27 mouse cellular contexts compared by ENCODE assay signal in genomic region chr2:126415981-126416380, GRCm38 (mm10).
"Had no signal": no experiment of that assay in that cellular context is flagged by ENCODE, and none has a peak within 500 bp of the region (broad histone marks: within the 10 kb centered on the region; RNA-seq: fewer than 3 reads in every experiment).

No protein-coding gene starts in this region.

- H3K4me3 ChIP-seq: gastrocnemius, adult 2 months; heart, embryonic 10.5 days; heart, embryonic 12.5 days; hindbrain, embryonic 10.5 days; hindbrain, embryonic 12.5 days; kidney, embryonic 15.5 days; limb, embryonic 13.5 days; limb, embryonic 15.5 days; liver, embryonic 12.5 days had no signal

- H3K27me3 ChIP-seq: heart, embryonic 12.5 days; hindbrain, embryonic 12.5 days; kidney, embryonic 15.5 days; limb, embryonic 13.5 days; limb, embryonic 15.5 days; liver, embryonic 12.5 days had no signal

- H3K9ac ChIP-seq: heart, embryonic 12.5 days; hindbrain, embryonic 12.5 days; hindbrain, embryonic 14.5 days; kidney, embryonic 15.5 days; limb, embryonic 13.5 days; limb, embryonic 15.5 days; liver, embryonic 12.5 days; liver, embryonic 14.5 days had no signal

- ATAC-seq: hindbrain, embryonic 16.5 days; intestine, embryonic 16.5 days; liver, embryonic 12.5 days had no signal

- H3K27ac ChIP-seq: gastrocnemius, adult 2 months; heart, embryonic 10.5 days; hindbrain, embryonic 10.5 days; hindbrain, embryonic 12.5 days; hindbrain, embryonic 14.5 days; kidney, embryonic 15.5 days; kidney, postnatal 0 days; limb, embryonic 13.5 days; limb, embryonic 15.5 days; liver, embryonic 12.5 days; liver, embryonic 14.5 days had no signal

- H3K4me1 ChIP-seq: heart, embryonic 10.5 days; heart, embryonic 12.5 days; hindbrain, embryonic 10.5 days; hindbrain, embryonic 12.5 days; kidney, embryonic 15.5 days; limb, embryonic 13.5 days; limb, embryonic 15.5 days; liver, embryonic 12.5 days had no signal

- H3K36me3 ChIP-seq: heart, embryonic 10.5 days; heart, embryonic 12.5 days; hindbrain, embryonic 10.5 days; hindbrain, embryonic 12.5 days; kidney, embryonic 15.5 days; limb, embryonic 13.5 days; limb, embryonic 15.5 days; liver, embryonic 12.5 days had no signal

- DNase-seq: gastrocnemius, adult 2 months; gastrocnemius, postnatal 10 days; gastrocnemius, postnatal 25 days; heart, adult 18-20 months; heart, postnatal 10 days; heart, postnatal 4 days; kidney, adult 11 months; kidney, adult 2 months; kidney, adult 9 months; kidney, postnatal 14 days; kidney, postnatal 36 days; layer of hippocampus, adult 9-11 months; layer of hippocampus, postnatal 36 days; left cerebral cortex, postnatal 4 days had no signal

- H3K4me2 ChIP-seq: heart, embryonic 12.5 days; hindbrain, embryonic 12.5 days; hindbrain, embryonic 14.5 days; kidney, embryonic 15.5 days; limb, embryonic 13.5 days; limb, embryonic 15.5 days; liver, embryonic 12.5 days had no signal

- H3K9me3 ChIP-seq: heart, embryonic 10.5 days; heart, embryonic 12.5 days; hindbrain, embryonic 10.5 days; hindbrain, embryonic 12.5 days; kidney, embryonic 15.5 days; limb, embryonic 13.5 days; limb, embryonic 15.5 days; liver, embryonic 12.5 days had no signal
